Mouse (Mus musculus) layer of hippocampus, postnatal 36 days (tissue): ENCODE measurements around the gene Egfl8. TPM values are rescaled to one million over a fixed set of nuclear protein-coding genes. Genes with fewer than 3 reads are reported as not detected.

Source experiments
- DNase-seq, 2 experiments: peaks; one replicate each; pipeline ENCODE4 v3.0.0; 2022
- total RNA-seq, 2 experiments: library from RNA; stranded (reverse); gene quantifications; 2 replicates each; pipeline ENCODE4 v1.2.3; 2021

Gene Egfl8
- total RNA-seq, 2 experiments from 2014 or later, result 1.8 to 2.0 TPM

DNA sequence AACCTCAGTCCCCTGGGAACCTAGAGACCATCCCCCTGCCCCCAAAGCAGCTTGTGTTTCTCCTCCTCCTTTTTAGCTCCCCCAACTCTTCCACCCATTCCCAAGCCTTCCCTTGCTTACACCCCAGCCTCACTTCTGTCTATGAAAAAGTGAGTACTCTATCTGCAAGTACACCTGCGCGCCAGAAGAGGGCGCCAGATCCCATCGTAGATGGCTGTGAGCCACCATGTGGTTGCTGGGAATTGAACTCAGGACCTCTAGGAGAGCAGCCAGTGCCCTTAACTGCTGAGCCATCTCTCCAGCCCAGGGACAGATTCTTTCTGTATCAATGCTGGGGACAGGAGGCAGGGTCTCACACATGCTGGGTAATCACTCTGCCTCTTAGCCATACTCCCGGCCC, 43.9 kb downstream of the Egfl8 start:
- no peak for DNase-seq

DNA sequence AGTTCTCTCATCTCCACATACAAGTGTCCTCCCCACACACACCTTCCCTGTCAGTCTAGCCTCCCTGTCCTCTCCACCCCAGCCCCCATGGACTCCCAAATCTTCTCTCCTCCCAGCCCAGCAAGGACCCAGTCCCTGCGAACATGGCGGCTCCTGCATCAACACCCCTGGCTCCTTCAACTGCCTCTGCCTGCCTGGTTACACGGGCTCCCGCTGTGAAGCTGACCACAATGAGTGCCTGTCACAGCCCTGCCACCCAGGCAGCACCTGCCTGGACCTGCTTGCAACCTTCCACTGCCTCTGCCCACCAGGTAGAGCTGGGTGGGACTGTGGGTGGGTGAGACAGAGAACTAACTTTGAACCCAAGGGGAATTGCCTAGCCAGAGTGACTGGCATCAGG, 45.9 kb downstream of the Egfl8 start:
- DNase-seq, result no peak

DNA sequence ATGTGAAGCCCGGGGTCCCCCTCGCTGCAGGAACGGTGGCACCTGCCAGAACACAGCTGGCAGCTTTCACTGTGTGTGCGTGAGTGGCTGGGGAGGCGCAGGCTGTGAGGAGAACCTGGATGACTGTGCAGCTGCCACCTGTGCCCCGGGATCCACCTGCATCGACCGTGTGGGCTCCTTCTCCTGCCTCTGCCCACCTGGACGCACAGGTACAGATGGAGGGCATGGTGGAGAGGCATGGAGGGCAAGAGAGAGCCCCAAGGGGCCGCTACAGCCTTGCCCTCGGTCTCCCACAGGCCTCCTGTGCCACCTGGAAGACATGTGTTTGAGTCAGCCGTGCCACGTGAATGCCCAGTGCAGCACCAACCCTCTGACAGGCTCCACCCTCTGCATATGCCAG, 47.4 kb downstream of the Egfl8 start:
- no peak for DNase-seq

DNA sequence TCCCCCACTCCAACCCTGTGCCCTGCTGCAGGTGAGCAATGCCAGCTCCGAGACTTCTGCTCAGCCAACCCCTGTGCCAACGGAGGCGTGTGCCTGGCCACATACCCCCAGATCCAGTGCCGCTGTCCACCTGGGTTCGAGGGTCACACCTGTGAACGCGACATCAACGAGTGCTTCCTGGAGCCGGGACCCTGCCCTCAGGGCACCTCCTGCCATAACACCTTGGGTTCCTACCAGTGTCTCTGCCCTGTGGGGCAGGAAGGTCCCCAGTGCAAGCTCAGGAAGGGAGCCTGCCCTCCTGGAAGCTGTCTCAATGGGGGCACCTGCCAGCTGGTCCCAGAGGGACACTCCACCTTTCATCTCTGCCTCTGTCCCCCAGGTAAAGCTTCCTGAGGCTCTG, 48.5 kb downstream of the Egfl8 start:
- no peak for DNase-seq

DNA sequence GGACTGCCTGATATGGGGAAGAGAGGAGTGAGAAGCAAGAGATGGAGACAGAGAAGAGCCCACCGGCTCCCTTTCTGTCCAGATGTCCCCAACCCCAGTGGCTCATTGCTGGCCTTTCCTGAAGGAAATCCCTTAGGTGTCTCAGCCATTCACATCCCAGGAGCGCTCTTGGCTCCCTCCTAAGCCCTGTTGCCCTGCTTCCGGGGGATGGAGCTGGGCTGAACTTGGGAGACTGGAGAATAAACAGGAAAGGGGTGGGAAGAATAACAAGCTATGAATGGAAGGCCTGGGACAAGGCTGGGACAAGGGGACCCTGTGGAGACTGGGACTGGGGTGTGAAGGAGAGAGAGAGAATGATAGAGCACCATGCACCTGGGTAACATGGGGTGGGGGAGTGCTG, 51.0 kb downstream of the Egfl8 start:
- no peak for DNase-seq

DNA sequence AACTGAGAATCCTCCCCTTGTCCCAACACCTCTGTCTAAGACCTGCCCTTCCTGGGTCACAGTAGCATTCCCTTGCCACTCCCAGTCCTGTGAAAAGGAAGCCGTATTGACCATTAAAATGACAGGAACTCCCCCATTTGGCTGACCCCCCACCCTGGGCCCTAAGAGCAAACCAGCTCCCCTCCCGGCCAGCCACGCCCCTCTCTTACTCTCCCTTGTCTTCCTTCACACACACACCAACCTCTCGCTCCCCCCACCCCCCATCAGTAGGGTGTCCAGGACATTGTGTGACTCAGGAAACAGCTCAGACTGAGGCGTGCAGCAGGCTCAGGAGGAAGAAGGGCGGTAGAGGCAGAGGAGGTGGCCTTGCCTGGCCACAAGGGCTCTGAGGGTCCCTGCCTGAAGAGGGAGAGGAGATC, 51.8 kb downstream of the Egfl8 start, which contains the start of gene Notch4:
Gene Notch4 (plus strand): TSS at position 266 of the 419 bp plus-strand sequence.
- DNase-seq, result no peak

DNA sequence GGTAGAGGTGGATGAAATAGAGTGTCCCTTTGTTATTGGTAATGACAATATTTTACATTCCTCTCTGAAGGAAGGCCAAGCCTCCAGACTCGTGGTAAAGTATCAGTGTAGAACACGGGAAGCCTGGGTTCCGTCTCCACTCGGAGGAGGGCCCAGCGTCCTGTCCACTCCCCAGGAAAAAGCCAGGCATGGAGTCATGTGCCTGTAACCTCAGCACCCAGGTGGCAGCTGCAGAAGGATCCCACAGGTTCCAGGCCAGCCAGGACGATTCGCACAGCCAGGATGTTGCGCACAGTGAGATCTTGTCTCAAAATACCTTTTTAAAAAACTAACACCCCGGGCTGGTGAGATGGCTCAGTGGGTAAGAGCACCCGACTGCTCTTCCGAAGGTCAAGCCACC, 52.4 kb downstream of the Egfl8 start:
- no peak for DNase-seq

Other genes with a start within 250 kb of the Egfl8 start
- gene Btnl1, start 238.8 kb downstream of the Egfl8 start, total RNA-seq, result not detected
- gene BC051142, start 217.2 kb downstream of the Egfl8 start, total RNA-seq, result 1 to 10 TPM; 2.3 to 3.6 TPM
- not detected for gene Btnl4, start 138.7 kb downstream of the Egfl8 start, total RNA-seq
- not detected for gene Btnl6, start 98.6 kb downstream of the Egfl8 start, total RNA-seq
- gene Notch4, start 51.7 kb downstream of the Egfl8 start, total RNA-seq, result 10 to 100 TPM in 1 of 2 experiments, 1 to 10 TPM in 1; 7.0 to 11.5 TPM
- 1 to 10 TPM; 2.1 to 2.2 TPM for gene Gpsm3, start 26.2 kb downstream of the Egfl8 start, total RNA-seq
- 10 to 100 TPM; 63.0 to 63.9 TPM for gene Pbx2, start 24.7 kb downstream of the Egfl8 start, total RNA-seq
- under 1 TPM; 0.60 to 0.94 TPM for gene Ager, start 18.1 kb downstream of the Egfl8 start, total RNA-seq
- 10 to 100 TPM; 79.4 to 87.3 TPM for gene Rnf5, start 12.3 kb downstream of the Egfl8 start, total RNA-seq
- gene Agpat1, start 11.7 kb downstream of the Egfl8 start, total RNA-seq, result 100 to 1,000 TPM; 159 to 169 TPM
- 10 to 100 TPM; 44.4 to 50.8 TPM for gene Ppt2, start 12.5 kb upstream of the Egfl8 start, total RNA-seq
- gene Prrt1, start 13.6 kb upstream of the Egfl8 start, total RNA-seq, result 100 to 1,000 TPM; 317 to 352 TPM
- 10 to 100 TPM; 17.9 to 18.0 TPM for gene Fkbpl, start 28.8 kb upstream of the Egfl8 start, total RNA-seq
- 100 to 1,000 TPM in 1 of 2 experiments, 10 to 100 TPM in 1; 89.9 to 101 TPM for gene Atf6b, start 31.2 kb upstream of the Egfl8 start, total RNA-seq
- gene Tnxb, start 54.6 kb upstream of the Egfl8 start, total RNA-seq, result 10 to 100 TPM in 1 of 2 experiments, 1 to 10 TPM in 1; 9.9 to 10.7 TPM
- gene C4b, start 127.9 kb upstream of the Egfl8 start, total RNA-seq, result 10 to 100 TPM; 15.7 to 22.6 TPM
- under 1 TPM in 1 of 2 experiments, not detected in 1; 0.32 TPM for gene Cyp21a1, start 188.6 kb upstream of the Egfl8 start, total RNA-seq
- gene Stk19, start 221.0 kb upstream of the Egfl8 start, total RNA-seq, result 10 to 100 TPM; 54.9 to 61.0 TPM
- gene Dxo, start 221.0 kb upstream of the Egfl8 start, total RNA-seq, result 10 to 100 TPM; 37.1 to 43.9 TPM
- 10 to 100 TPM; 69.5 to 72.4 TPM for gene Skiv2l, start 234.2 kb upstream of the Egfl8 start, total RNA-seq
- gene Nelfe, start 234.4 kb upstream of the Egfl8 start, total RNA-seq, result 10 to 100 TPM; 29.2 to 32.1 TPM
- under 1 TPM in 1 of 2 experiments, not detected in 1; 0.23 TPM for gene Cfb, start 246.5 kb upstream of the Egfl8 start, total RNA-seq